Mouse (Mus musculus) activated CD4-positive, CD25-positive, alpha-beta regulatory T cell, adult 4 months (primary cell): ENCODE results near the gene Npcd. TPM values are rescaled to one million over a fixed set of nuclear protein-coding genes. Genes with fewer than 3 reads are reported as not detected.

ENCODE experiments used
- ATAC-seq: one replicate; pipeline ENCODE4 v1.8.0; 2017
- polyA plus RNA-seq, 2 experiments: library from polyadenylated mRNA; unstranded; fragments of 100-300 nt; shearing (Covaris generic); gene quantifications; one replicate each; pipeline ENCODE4 v1.2.1; 2017

Gene Npcd
- polyA plus RNA-seq, 2 experiments from 2014 or later: not detected

DNA sequence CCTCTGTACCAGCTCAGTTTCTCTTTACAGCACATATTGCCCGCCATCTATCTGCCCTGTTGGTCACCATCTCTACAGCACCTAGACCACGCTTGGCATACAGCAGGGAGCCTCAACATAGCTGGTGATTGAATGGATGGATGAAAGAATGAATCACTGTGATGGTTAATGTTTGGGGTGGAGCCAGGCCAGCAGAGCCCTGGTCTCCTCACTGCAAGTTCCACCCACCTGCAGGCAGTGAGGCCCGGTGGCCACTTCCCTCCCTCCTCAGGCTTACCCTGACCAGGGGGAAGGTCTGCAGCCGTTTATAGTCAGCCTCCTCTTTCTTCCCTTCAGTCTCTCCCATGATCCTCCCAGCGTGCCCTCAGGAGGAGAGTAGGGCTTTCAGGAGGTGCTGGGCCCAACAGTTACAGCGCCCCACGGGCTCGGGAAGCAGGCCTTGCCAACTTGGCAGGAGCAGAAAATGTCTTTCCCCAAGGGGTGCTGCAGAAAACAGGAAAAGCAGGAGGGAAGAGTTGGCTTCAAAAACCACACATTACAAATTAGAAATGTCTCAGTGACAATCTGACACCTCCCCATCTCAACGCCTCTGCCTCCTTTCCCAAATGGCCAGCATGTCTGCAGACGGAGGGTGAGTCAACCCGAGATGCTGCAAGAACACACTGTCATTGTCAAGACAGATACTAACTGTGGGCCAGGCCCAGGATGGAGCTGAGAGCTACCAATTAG is 69.3 kb downstream of the Npcd start:
- ATAC-seq: no peak

DNA sequence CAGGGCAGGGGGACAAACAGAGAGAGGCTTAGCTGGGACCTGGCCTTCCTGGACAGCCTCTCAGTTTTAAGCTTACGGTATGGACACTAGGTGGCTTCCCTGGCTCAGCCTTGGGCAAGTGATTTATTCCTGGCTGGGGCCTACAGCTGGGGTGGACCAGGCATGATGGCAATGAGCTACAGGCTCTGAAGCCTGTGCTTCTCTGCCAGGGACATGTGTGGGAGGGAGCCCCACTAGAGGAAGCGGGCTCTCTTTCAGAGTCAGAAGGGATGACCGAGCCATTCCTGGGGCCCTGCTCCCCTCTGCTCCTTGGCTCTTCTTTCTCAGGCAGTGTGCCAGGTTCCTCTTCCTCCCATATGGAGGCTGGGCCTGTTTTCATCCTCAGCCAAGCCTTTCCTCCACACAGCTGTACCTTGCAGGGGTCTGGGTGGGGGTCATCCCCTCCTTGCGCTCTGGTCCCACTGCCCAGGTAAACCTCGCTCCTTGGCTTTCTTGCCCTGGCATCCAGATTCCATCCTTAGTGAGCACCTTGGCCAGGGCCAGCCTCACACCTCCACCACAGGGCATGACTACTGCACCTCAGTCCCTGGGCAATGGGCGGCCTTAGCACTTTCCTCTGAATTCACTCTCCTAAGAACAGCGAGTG is 70.3 kb downstream of the Npcd start:
- no peak for ATAC-seq

DNA sequence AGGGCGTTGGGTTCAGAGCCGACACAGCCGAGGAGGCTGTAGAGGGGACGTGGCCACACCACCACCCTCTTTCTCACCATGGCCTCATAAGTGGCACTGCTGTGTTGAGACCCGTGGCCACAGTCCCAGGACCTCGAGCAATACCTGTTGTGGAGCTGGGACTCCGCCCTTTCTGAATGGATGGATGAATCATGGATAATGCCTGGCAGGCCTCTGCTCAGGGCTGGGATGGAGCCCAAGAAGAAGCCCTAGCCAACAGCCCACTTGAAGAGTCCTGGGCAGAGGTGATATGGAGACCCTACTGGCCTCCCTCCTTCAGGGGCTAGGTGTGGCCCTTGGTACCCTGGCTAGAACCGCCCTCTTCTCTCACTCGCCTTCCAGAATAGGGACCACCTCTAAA is 71.0 kb downstream of the Npcd start:
- ATAC-seq: no peak

DNA sequence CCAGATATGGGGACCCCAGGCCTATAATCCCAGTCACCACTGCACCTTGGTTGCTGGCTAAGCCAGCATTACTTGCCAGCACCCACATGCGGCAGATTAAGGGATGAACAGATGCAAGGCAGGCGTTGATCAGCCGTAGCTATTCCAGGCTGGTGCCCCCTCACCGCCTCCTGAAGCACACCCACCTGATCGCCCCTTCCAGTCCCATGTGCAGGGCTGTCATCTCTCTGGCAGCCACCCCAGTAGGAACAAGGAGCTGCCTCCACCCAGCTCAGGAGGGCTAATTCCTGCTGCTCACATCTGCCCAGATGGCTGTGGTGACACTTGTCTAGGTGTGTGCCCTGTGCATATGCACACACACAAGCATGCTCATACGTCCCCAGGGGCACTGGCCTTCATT is 73.1 kb downstream of the Npcd start:
- ATAC-seq: no peak

DNA sequence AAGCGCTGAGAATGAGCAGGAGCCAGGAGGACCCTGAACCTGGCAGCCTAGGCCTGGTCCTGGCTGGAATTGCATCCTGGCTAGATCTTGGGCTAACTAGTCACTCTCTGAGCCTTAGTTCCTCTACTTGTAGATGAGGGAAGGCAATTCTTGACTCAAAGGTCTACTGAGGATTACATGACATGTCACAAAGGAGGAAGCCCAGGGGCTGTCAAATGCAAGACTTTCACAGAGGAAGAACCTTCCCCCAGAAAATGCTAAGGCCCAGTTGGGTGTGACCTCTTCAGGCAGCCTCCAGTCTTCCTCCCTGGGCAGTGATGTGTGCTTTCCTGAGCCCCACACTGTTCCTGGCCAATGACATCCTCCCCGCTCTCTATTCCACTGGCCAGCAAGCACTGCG is 76.9 kb downstream of the Npcd start:
- ATAC-seq: no peak

DNA sequence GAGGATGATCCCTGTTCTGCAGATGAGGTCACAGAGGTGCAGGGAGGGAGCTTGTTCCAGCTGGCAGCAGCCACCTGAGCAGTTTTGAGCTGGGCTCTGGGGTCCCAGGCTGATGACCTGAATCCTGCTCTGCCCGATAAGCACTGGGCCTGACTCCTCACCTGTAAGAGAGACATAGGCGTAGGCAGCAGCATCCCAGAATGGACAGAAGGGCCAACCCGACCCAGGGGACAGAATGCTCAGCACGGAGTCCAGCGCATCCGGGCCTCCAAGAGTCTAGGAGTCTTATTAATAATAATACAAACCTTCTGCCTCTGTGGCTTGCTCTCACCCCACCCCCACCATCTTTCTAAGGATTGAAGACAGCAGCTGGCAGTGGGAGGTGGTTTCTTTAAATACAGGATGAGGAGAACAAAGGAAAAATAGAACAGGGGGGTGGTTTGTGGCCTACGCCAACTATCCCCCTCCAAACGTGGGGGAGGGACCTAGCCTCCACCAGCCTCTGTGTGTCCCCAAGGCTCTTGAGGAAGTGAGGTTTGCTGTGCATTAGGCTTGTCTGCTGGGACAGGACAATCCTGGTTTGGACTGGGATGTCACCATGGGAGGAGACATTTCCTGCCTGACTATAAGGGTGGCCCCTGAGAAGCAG is 77.9 kb downstream of the Npcd start:
- no peak for ATAC-seq

DNA sequence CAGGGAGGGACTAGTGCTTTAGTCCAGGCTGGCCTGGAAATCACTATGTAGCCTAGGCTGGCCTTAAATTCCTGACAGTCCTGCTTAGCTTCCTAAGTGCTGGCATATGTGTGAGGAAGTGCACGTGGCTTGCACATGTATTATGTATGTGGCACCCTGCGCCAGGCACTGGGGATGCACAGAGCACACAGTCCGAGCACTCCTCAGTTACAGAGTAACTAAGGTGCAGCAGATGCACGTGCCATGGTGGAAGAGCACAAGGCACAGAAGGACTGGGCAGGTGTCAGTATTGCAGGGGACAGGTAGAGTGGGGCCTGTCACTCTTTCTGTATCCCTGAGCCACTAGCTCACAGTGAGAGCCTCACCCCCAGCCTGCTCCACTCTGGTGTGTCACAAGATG is 78.9 kb downstream of the Npcd start:
- ATAC-seq: no peak

DNA sequence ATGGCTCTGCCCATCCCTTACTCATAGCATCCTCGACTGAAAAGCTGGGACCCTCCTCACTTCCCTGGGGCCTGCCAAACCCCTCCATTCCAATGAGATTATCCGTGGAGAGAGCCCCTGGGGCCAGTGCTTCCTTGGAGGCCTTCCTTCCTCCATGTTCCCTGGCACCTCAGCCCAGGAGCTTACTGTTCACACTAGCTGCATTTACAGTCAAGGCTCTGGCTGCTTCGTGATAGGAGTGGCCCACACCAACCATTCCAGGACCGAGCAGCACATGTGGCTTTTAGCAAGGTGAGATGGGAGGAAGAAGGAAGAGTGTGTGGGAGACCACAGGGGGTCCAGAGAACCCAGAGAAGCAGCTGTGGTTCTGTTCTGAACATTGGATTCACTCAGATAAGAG is 80.2 kb downstream of the Npcd start:
- no peak for ATAC-seq

DNA sequence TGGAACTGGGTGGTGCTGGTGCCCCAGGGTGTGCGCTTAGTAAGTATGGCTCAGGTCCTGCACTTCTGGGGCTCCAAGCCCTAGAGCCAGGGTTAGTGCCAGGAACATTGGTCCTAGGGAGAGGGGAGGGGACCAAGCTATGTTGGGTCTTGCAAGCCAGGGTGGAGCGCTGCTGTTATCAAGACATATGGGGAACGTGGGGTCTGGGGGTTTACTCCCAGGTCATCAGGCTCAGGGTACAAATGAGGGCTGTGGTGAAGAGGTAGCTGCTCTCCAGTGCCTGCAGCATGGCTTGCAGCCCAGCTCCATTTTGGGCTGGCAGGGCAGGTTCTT is 80.7 kb downstream of the Npcd start:
- no peak for ATAC-seq

DNA sequence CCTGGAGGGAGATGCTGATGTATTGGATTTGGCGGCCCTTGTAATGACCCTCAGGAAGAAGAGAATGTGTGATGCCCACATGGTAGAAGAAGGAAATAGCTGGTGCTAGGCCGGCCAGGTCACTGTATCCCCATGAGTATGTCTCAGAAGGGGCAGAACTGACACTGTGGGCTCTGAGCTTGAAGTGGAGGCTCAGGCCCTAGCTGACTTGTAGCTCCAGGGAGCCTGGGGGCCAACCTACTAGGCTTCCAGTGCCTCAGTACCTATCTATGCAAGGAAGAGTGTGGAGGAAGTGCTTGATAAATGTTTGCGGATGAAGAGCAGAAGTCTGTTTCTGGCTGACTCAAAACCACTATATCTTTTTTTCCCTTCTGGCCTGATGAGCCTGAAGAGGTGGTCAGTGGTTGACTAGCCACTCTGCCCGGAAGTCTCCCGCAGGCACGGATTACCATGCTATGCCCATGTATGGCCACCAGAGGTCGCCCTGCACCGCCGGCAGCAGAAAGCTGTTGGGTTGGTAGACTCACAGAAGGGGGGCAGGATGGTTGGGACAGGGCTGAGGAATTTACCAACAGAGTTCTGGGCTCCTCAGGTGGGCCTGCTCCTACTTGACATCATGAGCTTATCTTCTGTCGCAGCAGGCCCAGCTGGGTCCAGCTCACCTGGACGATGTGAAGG is 81.2 kb downstream of the Npcd start:
- ATAC-seq: peak; percentile 43

DNA sequence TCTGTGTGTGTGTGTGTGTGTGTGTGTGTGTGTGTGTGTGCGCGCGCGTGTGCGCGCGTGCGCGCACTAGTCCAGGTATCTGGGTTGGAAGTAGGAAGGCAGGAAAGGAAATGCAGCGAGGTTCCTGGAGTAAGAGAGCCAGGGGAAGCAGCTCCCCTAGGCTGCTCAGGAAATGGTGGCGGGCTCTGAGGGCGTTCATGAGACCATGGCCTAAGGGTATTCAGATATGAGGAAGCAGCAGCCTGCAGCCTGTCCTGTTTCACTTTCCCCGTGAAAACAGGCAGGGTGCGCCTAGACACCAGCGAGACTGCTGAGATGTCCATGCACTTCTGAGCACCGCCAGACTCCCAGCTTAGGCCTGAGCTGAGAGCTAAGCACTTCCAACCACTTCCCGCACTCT is 82.3 kb downstream of the Npcd start:
- ATAC-seq: no peak

DNA sequence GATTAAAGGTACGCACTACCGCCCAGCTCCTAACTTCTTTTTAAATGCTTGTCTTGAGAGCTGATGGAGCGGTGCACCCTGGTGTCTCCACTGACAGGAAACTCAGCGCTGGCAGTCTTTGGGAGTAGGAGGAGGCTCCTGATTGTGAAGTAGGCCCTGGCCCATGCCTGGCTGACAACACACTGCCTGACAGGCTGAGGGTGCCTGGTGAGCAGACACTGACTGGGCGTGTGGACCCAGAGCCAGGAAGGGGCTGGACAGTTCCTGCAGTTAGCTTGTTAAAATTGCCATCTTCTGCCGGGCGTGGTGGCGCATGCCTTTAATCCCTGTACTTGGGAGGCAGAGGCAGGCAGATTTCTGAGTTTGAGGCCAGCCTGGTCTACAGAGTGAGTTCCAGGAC is 83.8 kb downstream of the Npcd start:
- ATAC-seq: no peak

DNA sequence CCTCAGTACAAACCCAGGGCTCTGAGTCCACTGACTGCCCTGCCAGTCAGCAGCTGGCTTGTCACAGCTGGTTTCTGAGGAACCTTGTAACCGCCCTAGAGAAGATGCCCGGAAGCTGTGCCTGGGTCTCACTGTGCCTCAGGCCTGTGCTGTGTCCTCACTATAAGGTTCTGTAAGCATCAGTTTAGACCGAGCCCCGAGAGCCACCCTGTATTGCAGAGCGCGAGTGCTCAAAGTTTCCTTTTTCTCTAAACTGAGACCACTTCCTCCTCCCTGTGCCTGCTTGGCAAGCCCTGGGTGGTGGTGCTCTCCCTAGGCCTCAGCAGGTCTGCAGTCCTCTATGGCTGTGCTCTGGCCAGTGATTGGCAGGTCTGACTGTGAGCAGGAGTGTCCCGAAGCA is 84.9 kb downstream of the Npcd start:
- ATAC-seq: no peak

DNA sequence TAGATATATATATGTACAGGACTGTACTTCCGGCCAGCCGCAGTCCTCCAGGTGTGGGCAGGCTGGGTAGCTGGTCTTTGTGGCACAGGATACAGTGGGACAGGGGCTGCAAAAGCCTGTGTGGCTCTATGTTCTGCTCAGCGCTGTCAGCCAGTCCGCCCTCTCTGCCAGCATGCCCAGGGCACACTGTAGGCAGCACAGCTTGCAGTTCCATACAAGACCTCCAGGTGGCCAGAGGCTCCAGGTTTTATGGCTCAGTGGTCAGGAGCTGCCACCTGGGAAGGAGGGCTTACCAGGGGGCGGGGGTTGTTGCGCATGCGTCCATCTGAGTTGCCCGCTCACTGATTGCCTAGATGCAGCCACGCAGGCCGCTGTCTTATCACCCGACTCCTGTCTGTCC is 86.0 kb downstream of the Npcd start:
- ATAC-seq: no peak

DNA sequence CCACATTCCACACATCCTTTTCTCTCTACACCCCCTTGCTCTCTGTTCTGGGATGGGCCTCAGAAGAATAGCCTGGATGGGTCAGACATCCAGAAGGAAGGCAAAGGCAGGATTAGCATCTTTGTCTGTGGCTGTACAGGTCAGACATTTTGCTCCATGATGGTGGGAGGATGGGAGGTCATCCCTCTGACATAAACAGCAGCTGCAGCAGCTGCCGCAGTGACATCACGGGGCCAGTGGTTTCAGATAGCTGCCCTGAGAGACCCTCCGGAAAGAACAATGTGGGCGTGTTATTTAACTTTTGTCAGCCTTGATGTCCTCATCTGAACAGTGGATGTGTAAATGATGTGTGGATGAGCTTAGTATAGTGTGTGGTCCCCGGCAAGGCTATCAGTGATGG is 88.2 kb downstream of the Npcd start:
- ATAC-seq: no peak

DNA sequence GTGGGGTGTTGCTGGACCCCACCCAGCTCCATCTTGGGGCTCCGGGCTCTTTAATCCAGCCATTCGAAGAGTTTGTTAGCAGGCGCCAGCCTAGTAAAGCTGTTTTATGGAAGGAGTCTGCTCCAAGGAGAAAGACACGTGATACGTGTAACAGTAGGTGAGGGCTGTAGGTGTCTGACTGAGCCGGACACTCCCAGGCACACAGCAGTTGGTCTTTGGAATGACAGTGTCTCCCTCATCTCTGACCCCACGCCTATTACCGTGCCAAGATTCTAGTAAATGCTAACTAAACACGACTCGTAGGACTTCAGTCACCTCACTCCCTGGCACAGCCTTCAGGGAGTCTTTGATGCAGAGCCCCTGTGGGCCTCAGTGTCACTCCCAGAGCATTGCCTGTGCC is 88.7 kb downstream of the Npcd start:
- no peak for ATAC-seq

DNA sequence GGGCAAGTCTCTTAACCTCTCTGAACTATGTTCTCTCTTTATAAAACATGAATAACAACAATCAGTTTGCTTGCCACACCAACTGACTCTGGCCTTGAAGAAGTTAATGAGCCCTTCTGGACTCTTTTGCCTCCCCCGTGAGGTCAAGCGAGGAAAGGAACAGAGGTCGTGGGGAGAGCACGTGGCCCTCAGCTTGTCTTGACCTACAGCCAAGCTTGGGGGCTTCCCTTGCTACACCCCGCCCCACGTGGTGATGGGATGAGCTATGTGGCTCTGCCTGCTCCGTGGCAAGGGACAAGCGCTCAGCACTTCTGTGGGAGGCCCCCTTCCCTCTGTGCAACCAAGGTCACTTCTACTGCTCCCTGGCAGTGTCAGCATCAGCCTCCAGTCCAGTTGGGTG is 89.3 kb downstream of the Npcd start:
- ATAC-seq: no peak

DNA sequence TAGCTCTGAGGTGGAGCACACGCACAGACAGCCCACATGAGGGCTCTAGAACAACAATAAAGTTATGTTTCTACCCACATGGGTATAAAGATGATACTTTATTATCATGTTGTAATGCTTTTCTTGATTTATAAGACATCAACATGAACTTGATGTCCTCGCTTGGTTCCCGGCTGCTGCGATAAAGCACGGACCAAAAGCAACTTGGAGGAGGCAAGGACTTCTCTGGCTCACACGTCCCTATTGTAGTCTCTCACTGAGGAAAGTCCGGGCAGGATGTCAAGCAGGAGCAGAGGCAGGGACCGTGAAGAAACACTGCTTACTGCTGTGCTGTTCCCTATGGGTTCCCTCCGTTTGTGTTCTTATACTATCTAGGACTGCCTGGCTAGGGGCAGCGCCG is 90.0 kb downstream of the Npcd start:
- no peak for ATAC-seq

DNA sequence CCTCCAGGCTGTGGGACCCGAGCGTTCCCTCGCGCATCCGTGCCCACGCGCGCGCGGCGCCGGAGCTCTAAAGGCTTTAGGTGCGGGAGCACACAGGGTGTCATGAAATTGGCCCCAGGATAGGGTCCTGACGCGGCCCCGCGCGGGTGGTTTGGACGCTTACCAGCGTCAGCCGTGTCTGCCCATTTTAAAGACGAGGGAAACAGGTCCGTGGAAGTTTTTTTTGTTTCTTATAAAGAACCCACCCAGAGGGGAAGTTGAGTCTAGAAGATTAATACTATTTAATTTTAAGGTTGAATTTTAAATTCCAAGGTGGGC is 91.4 kb downstream of the Npcd start:
- ATAC-seq: no peak

DNA sequence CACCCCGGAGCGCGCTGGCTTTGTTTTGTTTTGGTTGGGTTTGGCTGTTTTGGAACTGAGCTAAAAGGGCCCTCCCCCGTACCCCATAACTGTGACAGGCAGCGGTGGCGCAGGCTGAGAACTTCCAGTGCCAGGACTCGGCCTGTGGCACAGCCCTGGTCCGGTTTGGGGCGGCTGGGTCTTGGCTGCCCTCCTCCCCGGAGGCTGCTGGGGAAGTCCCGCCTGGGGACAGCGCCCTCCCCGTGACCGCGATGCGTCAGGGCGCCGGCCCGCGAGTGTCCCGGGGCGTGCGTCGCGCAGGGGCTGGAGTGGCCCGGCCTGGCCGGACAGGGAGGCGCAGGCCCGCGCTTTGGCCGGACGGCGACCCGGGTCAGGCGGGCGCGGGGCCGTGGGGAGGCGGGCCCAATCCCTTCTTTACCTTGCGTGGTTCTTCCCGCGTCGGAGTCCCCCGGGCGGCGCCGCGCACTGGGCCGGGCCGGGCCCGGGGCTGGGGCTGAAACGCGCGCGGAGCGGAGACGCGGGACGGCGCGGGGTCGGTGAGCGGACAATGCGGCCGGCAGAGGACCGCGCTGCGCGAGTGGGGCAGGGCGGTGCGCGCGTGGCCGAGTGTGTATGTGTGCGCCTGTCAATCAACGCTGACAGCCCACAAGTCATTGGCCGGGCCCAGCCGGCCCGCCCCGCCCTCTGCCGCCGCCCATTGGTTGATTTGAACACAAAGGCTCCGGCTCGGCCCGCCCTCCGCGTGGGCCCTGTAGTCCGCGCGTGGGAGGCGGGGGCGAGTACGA is 91.9 kb downstream of the Npcd start, which contains the start of gene Sun2:
Gene Sun2 (minus strand): TSS at position 616 of the 785 bp plus-strand sequence.
- ATAC-seq: peak; percentile 41

DNA sequence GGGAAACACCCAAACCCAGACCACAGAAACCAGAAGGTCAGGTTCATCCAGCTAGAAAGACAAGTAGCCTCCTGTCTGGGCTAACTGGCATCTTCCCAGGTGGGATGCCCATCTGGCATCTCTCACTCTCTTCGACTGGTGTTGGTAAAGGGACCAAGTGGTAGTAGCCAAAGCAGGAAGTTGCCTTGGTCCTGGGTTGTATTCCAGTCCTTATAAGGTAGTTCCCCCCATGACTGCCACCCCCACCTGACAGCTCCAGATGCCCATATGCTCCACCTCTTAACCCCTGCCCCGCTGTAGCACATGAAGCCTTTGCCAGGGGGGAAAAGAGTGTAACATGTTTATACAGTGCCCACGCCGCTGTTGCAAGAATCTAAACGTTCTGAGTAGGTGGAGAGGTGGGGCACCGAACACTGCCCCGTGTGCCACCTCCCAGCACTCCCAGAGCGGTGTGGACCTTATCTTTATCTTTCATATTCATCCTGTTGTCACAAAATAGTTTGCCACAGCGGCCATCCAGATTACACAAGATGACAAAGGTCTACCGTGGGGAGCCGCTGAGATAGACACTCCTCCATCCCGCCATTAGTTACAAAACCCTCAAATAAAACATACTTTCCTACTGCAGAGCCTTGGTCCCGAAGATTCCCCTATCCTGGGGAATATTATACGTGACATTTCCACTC is 92.7 kb downstream of the Npcd start:
- peak; percentile 62 for ATAC-seq

DNA sequence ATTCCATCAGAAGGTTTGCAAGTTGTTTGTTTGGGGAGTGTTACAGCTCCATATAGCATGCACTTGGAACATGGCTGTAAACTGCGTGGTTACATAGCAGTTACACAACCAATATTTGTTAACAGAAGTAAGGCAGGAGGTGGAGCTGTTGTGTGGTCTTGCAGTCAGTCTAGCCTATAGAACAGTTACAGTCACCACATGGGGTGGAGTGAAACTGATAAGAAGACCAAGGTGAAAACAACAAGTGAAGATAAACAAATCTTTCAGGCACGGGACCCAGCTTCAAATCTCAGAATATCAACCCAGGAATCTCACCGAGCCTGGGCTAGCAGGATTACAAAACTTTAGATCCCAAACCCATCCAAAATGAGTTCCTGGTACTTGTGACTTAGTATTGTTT is 93.3 kb downstream of the Npcd start:
- ATAC-seq: peak; percentile 15
